Mouse (Mus musculus) right cerebral cortex, postnatal 14 days (tissue): ENCODE data around the gene Ivd.

Experiments
- DNase-seq: peaks from one replicate; pipeline ENCODE4 v3.0.0; 2022

Gene Ivd

GRCm38 (mm10) chr2:118861454-118862339 lies at the start of gene Ivd:
Ivd (plus strand) TSS chr2:118861954.
- DNase-seq = peak; percentile 84

GRCm38 (mm10) chr2:118812724-118813123 lies 49.0 kb upstream of the Ivd start:
- DNase-seq = no peak

- peak; percentile 86 for DNase-seq
Observed at GRCm38 (mm10) chr2:118813981-118814836, 47.5 kb upstream of the Ivd start, which contains the start of gene Knstrn. Knstrn (plus strand) TSS chr2:118814003.

- DNase-seq = no peak
Observed at GRCm38 (mm10) chr2:118822800-118823199, 39.0 kb upstream of the Ivd start.

- no peak for DNase-seq
Observed at GRCm38 (mm10) chr2:118824396-118824795, 37.4 kb upstream of the Ivd start.

- DNase-seq = no peak
Observed at GRCm38 (mm10) chr2:118829096-118829495, 32.7 kb upstream of the Ivd start.

- no peak for DNase-seq
Observed at GRCm38 (mm10) chr2:118834061-118834460, 27.7 kb upstream of the Ivd start.

- no peak for DNase-seq
Observed at GRCm38 (mm10) chr2:118835115-118835514, 26.6 kb upstream of the Ivd start.

- DNase-seq = no peak
Observed at GRCm38 (mm10) chr2:118838330-118838729, 23.4 kb upstream of the Ivd start.

- DNase-seq = no peak
Observed at GRCm38 (mm10) chr2:118841186-118841585, 20.6 kb upstream of the Ivd start.

- DNase-seq = no peak
Observed at GRCm38 (mm10) chr2:118841774-118842173, 20.0 kb upstream of the Ivd start.

- no peak for DNase-seq
Observed at GRCm38 (mm10) chr2:118844427-118844826, 17.3 kb upstream of the Ivd start.

- peak; percentile 14 for DNase-seq
Observed at GRCm38 (mm10) chr2:118846246-118846645, 15.5 kb upstream of the Ivd start.

- DNase-seq = no peak
Observed at GRCm38 (mm10) chr2:118851756-118852155, 10.0 kb upstream of the Ivd start.

- DNase-seq = no peak
Observed at GRCm38 (mm10) chr2:118862340-118862675, 554 bp downstream of the Ivd start.

GRCm38 (mm10) chr2:118870601-118871000 lies 8.8 kb downstream of the Ivd start:
- no peak for DNase-seq

- no peak for DNase-seq
Observed at GRCm38 (mm10) chr2:118871032-118871431, 9.3 kb downstream of the Ivd start.

GRCm38 (mm10) chr2:118873018-118873417 lies 11.3 kb downstream of the Ivd start:
- DNase-seq = no peak

- DNase-seq = no peak
Observed at GRCm38 (mm10) chr2:118873890-118874430, 12.2 kb downstream of the Ivd start.

- DNase-seq = no peak
Observed at GRCm38 (mm10) chr2:118875316-118875715, 13.6 kb downstream of the Ivd start.

GRCm38 (mm10) chr2:118876453-118876852 lies 14.7 kb downstream of the Ivd start:
- DNase-seq = no peak

GRCm38 (mm10) chr2:118881019-118881418 lies 19.3 kb downstream of the Ivd start:
- DNase-seq = no peak

- no peak for DNase-seq
Observed at GRCm38 (mm10) chr2:118881956-118882355, 20.2 kb downstream of the Ivd start.
